Mouse (Mus musculus): ENCODE measurements around the gene Olfr1297. TPM values are rescaled to one million over a fixed set of nuclear protein-coding genes. Genes with fewer than 3 reads are reported as not detected.

Olfr1297 gene
- polyA plus RNA-seq (2012; rRNA removed): not detected in 2 replicates

GRCm38 (mm10) chr2:111626397-111626796, at the start of gene Olfr1297:
Gene Olfr1297 (minus strand): TSS chr2:111626497.

GRCm38 (mm10) chr2:111661119-111661518, 34.8 kb upstream of the Olfr1297 start, which contains the start of gene Olfr1299:
Gene Olfr1299 (plus strand): TSS chr2:111661419.

GRCm38 (mm10) chr2:111649101-111649500, 22.8 kb upstream of the Olfr1297 start, which contains the start of gene Olfr1298:
Gene Olfr1298 (minus strand): TSS chr2:111649201.

GRCm38 (mm10) chr2:111569581-111569980, 56.7 kb downstream of the Olfr1297 start, which contains the start of gene Olfr1295:
Gene Olfr1295 (minus strand): TSS chr2:111569681.

Other genes with a start within 250 kb of the Olfr1297 start
- gene Olfr1286, start 203.4 kb downstream of the Olfr1297 start, polyA plus RNA-seq (2012; rRNA removed): not detected in 2 replicates
- not detected in 2 replicates for gene Olfr1287, start 177.4 kb downstream of the Olfr1297 start, polyA plus RNA-seq (2012; rRNA removed)
- not detected in 2 replicates for gene Olfr1288, start 152.4 kb downstream of the Olfr1297 start, polyA plus RNA-seq (2012; rRNA removed)
- gene Olfr1289, start 145.7 kb downstream of the Olfr1297 start, polyA plus RNA-seq (2012; rRNA removed): not detected in 2 replicates
- gene Olfr1290, start 132.7 kb downstream of the Olfr1297 start, polyA plus RNA-seq (2012; rRNA removed): not detected in 2 replicates
- not detected in 2 replicates for gene Olfr1291-ps1, start 129.3 kb downstream of the Olfr1297 start, polyA plus RNA-seq (2012; rRNA removed)
- not detected in 2 replicates for gene Olfr1293-ps, start 101.3 kb downstream of the Olfr1297 start, polyA plus RNA-seq (2012; rRNA removed)
- gene Olfr1294, start 86.2 kb downstream of the Olfr1297 start, polyA plus RNA-seq (2012; rRNA removed): not detected in 2 replicates
- gene Olfr1295, start 56.8 kb downstream of the Olfr1297 start, polyA plus RNA-seq (2012; rRNA removed): not detected in 2 replicates
- gene Olfr1298, start 22.7 kb upstream of the Olfr1297 start, polyA plus RNA-seq (2012; rRNA removed): not detected in 2 replicates
- gene Olfr1299, start 34.9 kb upstream of the Olfr1297 start, polyA plus RNA-seq (2012; rRNA removed): not detected in 2 replicates
- gene Olfr1301, start 124.5 kb upstream of the Olfr1297 start, polyA plus RNA-seq (2012; rRNA removed): not detected in 2 replicates
- gene Olfr1302, start 150.9 kb upstream of the Olfr1297 start, polyA plus RNA-seq (2012; rRNA removed): not detected in 2 replicates
- gene Olfr1303, start 193.8 kb upstream of the Olfr1297 start, polyA plus RNA-seq (2012; rRNA removed): not detected in 2 replicates